Mouse (Mus musculus) liver, embryonic 11.5 days (tissue): ENCODE measurements around the gene Cog4. TPM values are rescaled to one million over a fixed set of nuclear protein-coding genes. Genes with fewer than 3 reads are reported as not detected.

ENCODE experiments used
- ATAC-seq: fragments of 200-750 bp; cut with Nextera tagmentation; replicated peaks from 2 replicates; pipeline ENCODE4 v1.8.0; 2017; ENCODE audit warnings: moderate number of reproducible peaks, mild to moderate bottlenecking, moderate TSS enrichment, moderate library complexity; ENCODE audit not compliant: low FRiP score
- DNase-seq: peaks from one replicate; pipeline ENCODE4 v3.0.0-alpha.2; 2017; ENCODE audit warnings: low spot score
- H3K27ac ChIP-seq: fragments of 300-500 bp; sonication (generic); 2 replicates; pipeline ENCODE4 v1.5.1; 2014; ENCODE audit warnings: mild to moderate bottlenecking, low read depth, low read length, control low read depth
- H3K27me3 ChIP-seq: fragments of 300-500 bp; sonication (generic); replicated peaks from 2 replicates; pipeline ENCODE4 v1.6.1; 2014; ENCODE audit warnings: low read length, mixed read lengths; ENCODE audit not compliant: control insufficient read depth, insufficient read depth
- H3K36me3 ChIP-seq: fragments of 300-500 bp; sonication (generic); 2 replicates; pipeline ENCODE4 v1.6.1; 2014; ENCODE audit warnings: mild to moderate bottlenecking, low read length, moderate library complexity, mixed read lengths; ENCODE audit not compliant: control insufficient read depth, insufficient read depth
- H3K4me1 ChIP-seq: fragments of 300-500 bp; sonication (generic); replicated peaks from 2 replicates; pipeline ENCODE4 v1.6.1; 2014; ENCODE audit warnings: low read length, mixed read lengths; ENCODE audit not compliant: control insufficient read depth, insufficient read depth
- H3K4me2 ChIP-seq: fragments of 300-500 bp; sonication (generic); 2 replicates; pipeline ENCODE4 v1.6.1; 2014; ENCODE audit warnings: mild to moderate bottlenecking, control low read depth, moderate library complexity
- H3K4me3 ChIP-seq: fragments of 300-500 bp; sonication (generic); 2 replicates; pipeline ENCODE4 v1.5.1; 2014; ENCODE audit warnings: low read depth, low read length, control low read depth
- H3K9ac ChIP-seq: fragments of 300-500 bp; sonication (generic); 2 replicates; pipeline ENCODE4 v1.6.1; 2014; ENCODE audit warnings: low read depth, low read length, control low read depth
- H3K9me3 ChIP-seq: fragments of 300-500 bp; sonication (generic); 2 replicates; pipeline ENCODE4 v1.6.1; 2016; ENCODE audit warnings: low read length, inconsistent platforms, mixed read lengths; ENCODE audit not compliant: control insufficient read depth
- whole genome bisulfite sequencing: fragments of 180-500 bp; shearing (Covaris S2); extraction: QIAGEN DNeasy Blood & Tissue Kit; methylation state at CpG from one replicate; pipeline ENCODE4 v1.1.7; 2014; 5-methylcytosine and 5-hydroxymethylcytosine counted together
- polyA plus RNA-seq: library from polyadenylated mRNA; unstranded; fragments of >200 nt; fragmentation: Nextera tagmentation; extraction: Ambion mirVana; gene quantifications from 2 replicates; pipeline ENCODE4 v1.2.1, GENCODE M21; 2014

Gene Cog4
- polyA plus RNA-seq, 1 experiment from 2014 or later, result 51.4 TPM

GRCm38 (mm10) chr8:110820257-110820656, 26.1 kb upstream of the Cog4 start:
- no peak for DNase-seq
- H3K9me3 ChIP-seq, result no peaks in the 10 kb centered on the region
- no peak overlapping the region for H3K4me3 ChIP-seq
- H3K36me3 ChIP-seq, result peaks cover 89% of the 10 kb centered on the region
- no peak overlapping the region for H3K27ac ChIP-seq
- H3K27me3 ChIP-seq, result no peaks in the 10 kb centered on the region
- no peak for ATAC-seq
- H3K9ac ChIP-seq, result no peak overlapping the region
- 91% methylated on average over 2 of the region's 2 CpGs for WGBS
- H3K4me2 ChIP-seq, result no peak overlapping the region
- H3K4me1 ChIP-seq, result no peaks in the 10 kb centered on the region

- Histone ChIP-seq H3K4me3 (no peak overlapping the region), H3K4me2 (no peak overlapping the region), H3K4me1 (no peaks in the 10 kb centered on the region), H3K27me3 (no peaks in the 10 kb centered on the region), H3K27ac (no peak overlapping the region), H3K9me3 (no peaks in the 10 kb centered on the region), H3K9ac (no peak overlapping the region), H3K36me3 (peaks cover 86% of the 10 kb centered on the region)
- no peak for ATAC-seq
- DNase-seq, result no peak
- 89% methylated on average over 3 of the region's 3 CpGs for WGBS
These were observed 24.4 kb upstream of the Cog4 start for GRCm38 (mm10) chr8:110821960-110822359.

DNA sequence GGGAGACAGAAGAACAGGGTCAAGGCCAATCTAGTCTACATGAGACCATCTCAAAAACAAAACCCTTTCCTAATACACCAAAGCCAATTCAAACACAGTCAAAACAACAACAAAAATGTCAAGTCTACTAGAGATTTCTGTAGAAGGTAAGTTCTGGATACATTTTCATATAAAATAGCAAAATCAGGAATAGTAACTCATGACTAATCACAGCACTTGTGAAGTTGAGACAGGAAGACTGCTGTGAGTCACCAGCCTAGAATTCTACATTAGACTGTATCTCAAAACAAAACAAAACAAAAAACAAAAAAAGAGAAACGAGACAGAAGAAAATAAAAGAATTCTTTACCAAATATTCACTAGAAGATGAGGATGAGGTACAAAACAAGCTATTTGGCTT, 21.5 kb upstream of the Cog4 start:
- no peak overlapping the region for H3K4me2 ChIP-seq
- WGBS, result 83% methylated on average over 1 of the region's 1 CpGs

DNA sequence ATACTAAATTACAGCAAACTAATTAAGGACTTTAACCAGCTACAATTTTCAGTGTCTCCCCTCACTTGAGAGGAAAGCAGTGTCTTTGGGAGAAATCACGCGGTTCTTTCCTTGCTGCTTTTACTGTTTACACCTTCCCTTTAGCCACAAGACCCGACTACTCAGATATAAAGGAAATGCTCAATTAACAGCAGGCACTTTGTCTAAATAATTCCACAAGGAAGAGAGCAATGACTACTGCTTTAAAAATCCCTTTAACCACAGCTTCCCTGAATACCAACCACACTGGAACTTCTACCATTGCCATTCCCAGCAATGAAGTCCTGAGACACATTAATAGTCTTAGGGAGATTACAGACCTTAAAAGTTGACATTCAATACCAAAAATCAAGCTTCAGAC, 17.9 kb upstream of the Cog4 start:
- H3K4me1 ChIP-seq, result no peaks in the 10 kb centered on the region
- H3K9ac ChIP-seq, result no peak overlapping the region
- peaks cover 74% of the 10 kb centered on the region for H3K36me3 ChIP-seq
- ATAC-seq, result no peak
- H3K4me3 ChIP-seq, result no peak overlapping the region
- H3K4me2 ChIP-seq, result no peak overlapping the region
- H3K27ac ChIP-seq, result no peak overlapping the region
- WGBS, result 78% methylated on average over 3 of the region's 3 CpGs
- DNase-seq, result no peak
- H3K9me3 ChIP-seq, result no peaks in the 10 kb centered on the region
- H3K27me3 ChIP-seq, result no peaks in the 10 kb centered on the region

More for the DNA sequence above, 21.5 kb upstream of the Cog4 start:
- H3K27ac ChIP-seq, result no peak overlapping the region
- H3K9me3 ChIP-seq, result no peaks in the 10 kb centered on the region
- no peaks in the 10 kb centered on the region for H3K4me1 ChIP-seq
- ATAC-seq, result no peak
- DNase-seq, result no peak
- peaks cover 82% of the 10 kb centered on the region for H3K36me3 ChIP-seq
- H3K4me3 ChIP-seq, result no peak overlapping the region
- H3K9ac ChIP-seq, result no peak overlapping the region
- no peaks in the 10 kb centered on the region for H3K27me3 ChIP-seq

DNA sequence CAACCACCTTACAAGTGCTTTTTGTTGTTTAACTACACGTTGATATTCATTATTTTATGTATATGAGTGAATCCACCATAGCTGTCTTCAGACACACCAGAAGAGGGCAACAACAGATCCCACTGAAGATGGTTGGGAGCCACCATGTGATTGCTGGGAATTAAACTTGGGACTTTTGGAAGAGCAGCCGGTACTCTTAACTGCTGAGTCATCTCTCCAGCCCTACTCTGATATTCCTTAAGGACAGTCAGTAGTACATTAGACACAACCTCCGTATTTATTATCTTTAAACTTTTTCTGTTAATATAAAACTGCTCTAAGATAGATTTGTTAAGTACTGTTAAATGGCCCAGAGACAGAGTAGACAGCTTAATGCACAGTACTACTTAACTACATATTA, 14.4 kb upstream of the Cog4 start:
- H3K9ac ChIP-seq, result no peak overlapping the region
- no peak overlapping the region for H3K27ac ChIP-seq
- H3K36me3 ChIP-seq, result peaks cover 73% of the 10 kb centered on the region
- no peaks in the 10 kb centered on the region for H3K4me1 ChIP-seq
- H3K9me3 ChIP-seq, result no peaks in the 10 kb centered on the region
- ATAC-seq (no peak), DNase-seq (no peak)
- 84% methylated on average over 3 of the region's 3 CpGs for WGBS
- H3K4me2 ChIP-seq, result no peak overlapping the region
- H3K4me3 ChIP-seq, result no peak overlapping the region
- H3K27me3 ChIP-seq, result no peaks in the 10 kb centered on the region

GRCm38 (mm10) chr8:110842012-110842574, 4.3 kb upstream of the Cog4 start:
- H3K4me2 ChIP-seq, result no peak overlapping the region
- peaks cover 51% of the 10 kb centered on the region for H3K36me3 ChIP-seq
- 94% methylated on average over 3 of the region's 3 CpGs for WGBS
- DNase-seq, result no peak
- no peak overlapping the region for H3K9ac ChIP-seq
- no peak for ATAC-seq
- H3K9me3 ChIP-seq, result no peaks in the 10 kb centered on the region
- no peak overlapping the region for H3K4me3 ChIP-seq
- no peak overlapping the region for H3K27ac ChIP-seq
- peaks cover 8% of the 10 kb centered on the region for H3K4me1 ChIP-seq
- H3K27me3 ChIP-seq, result no peaks in the 10 kb centered on the region

DNA sequence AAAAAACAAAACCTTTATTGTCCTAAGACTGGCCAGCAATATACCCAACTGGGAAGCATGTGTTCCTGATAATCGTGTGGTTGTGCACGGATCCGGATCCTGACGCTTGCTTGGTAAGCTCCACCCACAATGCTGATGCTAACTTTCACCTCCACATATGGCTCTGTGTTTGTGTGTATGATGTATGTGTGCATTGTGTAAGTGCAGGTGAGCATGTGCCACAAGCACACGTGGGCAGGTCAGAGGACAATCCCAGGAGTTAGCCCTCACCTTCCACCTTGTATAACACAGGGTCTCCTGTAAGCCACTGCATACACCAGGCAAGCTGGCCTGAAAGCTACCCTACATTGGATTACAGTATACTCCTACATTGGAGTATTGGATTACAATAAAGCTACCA, 3.2 kb upstream of the Cog4 start:
- no peaks in the 10 kb centered on the region for H3K27me3 ChIP-seq
- H3K4me2 ChIP-seq, result no peak overlapping the region
- H3K36me3 ChIP-seq, result peaks cover 41% of the 10 kb centered on the region

DNA sequence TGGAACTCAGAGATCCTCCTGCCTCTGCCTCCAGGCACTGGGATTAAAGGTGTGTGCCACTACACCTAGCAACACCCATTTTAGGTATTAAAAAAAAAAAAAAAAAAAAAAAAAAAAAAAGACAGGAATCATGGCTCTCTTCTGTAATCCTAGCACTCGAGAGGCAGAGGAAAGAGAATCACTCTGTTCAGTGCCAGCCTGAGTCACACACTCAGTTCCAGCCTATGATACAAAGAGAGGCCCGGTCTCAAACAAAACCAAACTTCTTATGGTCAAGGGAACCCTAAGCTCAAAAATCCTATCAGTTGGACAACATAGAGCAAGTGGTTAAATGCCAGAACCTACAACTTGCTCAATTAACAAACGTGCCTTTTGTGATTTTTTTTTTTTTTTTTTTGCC, 1.5 kb upstream of the Cog4 start:
- Histone ChIP-seq H3K9me3 (no peaks in the 10 kb centered on the region), H3K27ac (no peak overlapping the region), H3K36me3 (peaks cover 35% of the 10 kb centered on the region), H3K27me3 (no peaks in the 10 kb centered on the region), H3K4me1 (peaks cover 16% of the 10 kb centered on the region), H3K4me2 (peak overlapping the region; percentile 93), H3K9ac (peak overlapping the region; percentile 97; the same call in 1 of the 2 replicates), H3K4me3 (peak overlapping the region; percentile 78)
- no peak for ATAC-seq
- 67% methylated on average over 3 of the region's 3 CpGs for WGBS
- no peak for DNase-seq

More for the DNA sequence above, 3.2 kb upstream of the Cog4 start:
- H3K9me3 ChIP-seq, result no peaks in the 10 kb centered on the region
- no peak overlapping the region for H3K4me3 ChIP-seq
- no peak overlapping the region for H3K9ac ChIP-seq
- WGBS, result 84% methylated on average over 5 of the region's 5 CpGs
- DNase-seq (no peak), ATAC-seq (no peak)
- H3K27ac ChIP-seq, result no peak overlapping the region
- H3K4me1 ChIP-seq, result peaks cover 14% of the 10 kb centered on the region

DNA sequence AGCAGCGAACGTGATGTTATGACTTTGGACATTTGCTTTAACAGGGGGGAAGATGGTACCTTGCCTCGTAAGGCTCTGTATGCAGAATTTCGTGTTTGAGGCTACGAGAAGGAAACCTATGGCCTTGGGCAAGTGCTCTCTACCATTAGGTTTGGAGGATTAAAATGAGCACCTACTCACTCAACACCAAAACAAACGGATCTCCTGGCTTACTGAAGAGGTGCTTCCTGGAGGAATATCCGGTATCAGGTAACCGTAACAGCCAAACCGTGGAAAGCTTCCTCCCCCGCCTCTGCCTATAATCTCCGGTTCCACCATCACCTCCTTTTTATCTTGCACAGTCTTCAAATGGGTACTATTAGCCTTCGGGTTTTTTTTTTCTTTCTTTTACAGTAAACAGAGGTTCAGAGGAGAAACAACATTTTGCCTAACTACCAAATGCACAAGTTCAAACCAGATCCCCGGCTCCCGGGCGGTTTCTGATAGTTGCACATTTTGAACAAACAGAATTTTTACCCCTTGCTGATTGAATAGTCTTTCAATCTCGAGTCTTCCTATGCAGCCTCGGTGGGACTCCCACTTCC, 487 bp upstream of the Cog4 start:
- no peaks in the 10 kb centered on the region for H3K9me3 ChIP-seq
- peak overlapping the region; percentile 78 for H3K4me3 ChIP-seq
- peak overlapping the region; percentile 93 for H3K4me2 ChIP-seq
- peaks cover 16% of the 10 kb centered on the region for H3K4me1 ChIP-seq
- no peaks in the 10 kb centered on the region for H3K27me3 ChIP-seq
- H3K9ac ChIP-seq, result peak overlapping the region; percentile 97
- H3K27ac ChIP-seq, result peak overlapping the region; percentile 54
- peak; percentile 36 for DNase-seq
- H3K36me3 ChIP-seq, result peaks cover 38% of the 10 kb centered on the region
- 5% methylated on average over 17 of the region's 17 CpGs for WGBS
- no peak for ATAC-seq
